Mouse (Mus musculus) layer of hippocampus, postnatal 10 days (tissue): Measurements from ENCODE around the gene Tmem56. TPM values are rescaled to one million over a fixed set of nuclear protein-coding genes. Genes with fewer than 3 reads are reported as not detected.
A peak's percentile ranks its signal among the peaks of the same experiment; 100 is the strongest.

Source experiments
- DNase-seq, 2 experiments: peaks; one replicate each; pipeline ENCODE4 v3.0.0; 2021; ENCODE audit warnings: low spot score in 2 of 2
- total RNA-seq, 2 experiments: library from RNA; stranded (reverse); gene quantifications; 2 replicates each; pipeline ENCODE4 v1.2.3; 2021

Gene Tmem56
- total RNA-seq, 2 experiments from 2014 or later: 23.5 to 24.7 TPM

DNA sequence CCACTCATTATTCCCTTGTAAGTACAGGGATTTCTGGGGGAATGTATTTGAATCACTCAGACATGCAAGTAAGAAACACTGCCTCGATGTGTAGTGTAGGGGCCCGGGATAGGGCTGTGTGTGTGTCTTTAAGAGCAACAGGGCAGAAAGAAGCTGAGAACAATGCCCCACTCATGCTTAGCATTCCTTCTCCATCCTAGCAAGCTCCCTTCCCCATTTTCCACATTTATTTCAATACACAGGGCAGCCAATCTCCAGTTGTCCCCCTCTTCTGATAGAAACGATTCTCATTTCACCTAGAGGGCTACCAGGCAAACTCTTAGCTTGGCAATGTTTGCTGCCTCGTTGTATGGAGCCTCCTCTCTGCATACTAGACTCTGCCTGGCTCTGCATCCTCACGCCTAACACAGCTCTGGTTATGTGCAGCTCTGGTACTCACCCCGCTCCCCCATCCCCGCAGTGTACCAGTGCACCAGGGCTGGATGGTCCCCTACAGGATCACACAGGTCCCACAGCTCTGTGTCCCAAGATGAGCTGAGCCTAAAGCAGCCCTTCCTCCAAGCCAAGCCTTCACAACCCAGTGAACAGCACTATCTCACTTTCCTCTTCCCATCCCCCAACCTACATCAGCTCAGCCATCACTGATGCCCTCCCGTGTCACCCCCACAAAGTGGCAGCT lies 42.4 kb downstream of the Tmem56 start:
- peak in 1 of 2 experiments; percentile 33 for DNase-seq

- no peak for DNase-seq
Observed at GRCm38 (mm10) chr3:121239096-121239495, 43.8 kb downstream of the Tmem56 start.

GRCm38 (mm10) chr3:121224763-121225162 lies 58.1 kb downstream of the Tmem56 start:
- DNase-seq: no peak

GRCm38 (mm10) chr3:121224185-121224584 lies 58.7 kb downstream of the Tmem56 start:
- DNase-seq: no peak

- DNase-seq: no peak
Observed at GRCm38 (mm10) chr3:121221987-121222386, 60.9 kb downstream of the Tmem56 start.

- DNase-seq: no peak
Observed at GRCm38 (mm10) chr3:121217011-121217410, 65.9 kb downstream of the Tmem56 start.

DNA sequence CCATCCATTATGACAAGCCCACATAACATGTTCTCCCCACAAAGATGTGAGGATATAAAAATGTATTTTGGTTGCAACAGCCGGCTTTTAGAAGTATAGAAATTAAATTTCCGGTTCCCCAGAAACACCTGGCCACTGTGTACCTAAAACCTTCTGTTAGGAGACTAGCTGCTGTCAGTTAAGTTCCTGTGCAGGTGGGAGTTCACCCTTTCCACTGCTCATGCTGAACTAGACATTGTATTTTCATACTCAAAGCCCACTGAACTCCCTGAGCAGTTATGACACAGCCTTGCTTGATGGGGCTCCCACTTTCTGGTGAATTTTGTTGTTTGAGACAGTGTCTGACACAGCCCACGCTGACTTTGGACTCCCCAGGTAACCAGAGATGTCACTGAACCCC lies 69.4 kb downstream of the Tmem56 start:
- no peak for DNase-seq

DNA sequence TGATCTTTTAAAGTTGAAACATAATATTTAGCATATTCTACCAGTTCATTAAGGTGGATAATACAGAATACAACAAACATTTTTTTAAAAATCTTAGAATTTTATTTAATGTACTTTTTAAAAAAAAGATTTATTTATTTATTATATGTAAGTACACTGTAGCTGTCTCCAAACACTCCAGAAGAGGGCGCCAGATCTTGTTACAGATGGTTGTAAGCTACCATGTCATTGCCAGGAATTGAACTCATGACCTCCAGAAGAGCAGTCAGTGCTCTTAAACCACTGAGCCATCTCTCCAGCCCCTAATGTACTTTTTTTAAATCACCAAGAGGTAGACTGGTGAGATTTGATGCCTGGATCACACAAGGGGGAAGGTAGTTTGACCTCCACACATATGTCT lies 70.7 kb downstream of the Tmem56 start:
- no peak for DNase-seq

GRCm38 (mm10) chr3:121208994-121209393 lies 73.9 kb downstream of the Tmem56 start:
- no peak for DNase-seq

DNA sequence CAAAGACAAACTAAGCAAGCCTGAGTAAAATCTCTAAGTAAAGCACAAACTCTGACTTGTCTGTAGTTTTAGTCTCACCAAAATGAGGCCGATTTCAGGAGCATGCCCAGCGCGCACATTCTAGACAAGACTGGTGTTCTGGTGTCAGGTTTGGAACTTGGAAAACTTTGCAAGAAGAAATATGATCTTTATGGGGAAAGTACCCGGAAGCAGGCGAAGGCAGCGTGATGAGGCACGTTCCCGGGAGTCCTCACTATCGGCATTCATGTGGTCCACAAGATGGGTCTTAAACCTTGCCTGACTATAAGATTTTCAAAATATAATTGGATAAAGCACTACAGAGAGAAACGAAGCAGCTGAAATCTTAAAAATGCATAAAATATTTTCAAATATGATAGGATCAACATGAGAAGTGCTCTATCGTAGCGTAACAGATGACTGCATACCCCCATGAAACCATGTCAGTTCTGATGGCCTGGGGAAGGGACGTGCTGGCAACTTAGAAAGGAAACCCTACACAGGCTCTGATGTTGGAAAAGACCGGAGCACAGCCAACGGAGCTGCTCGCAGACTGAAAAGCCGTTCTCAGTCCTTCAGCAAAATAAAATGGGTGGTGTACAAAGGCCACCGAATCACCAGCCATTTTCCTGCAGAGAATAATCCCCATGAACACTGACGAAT lies 76.6 kb downstream of the Tmem56 start:
- DNase-seq: no peak

DNA sequence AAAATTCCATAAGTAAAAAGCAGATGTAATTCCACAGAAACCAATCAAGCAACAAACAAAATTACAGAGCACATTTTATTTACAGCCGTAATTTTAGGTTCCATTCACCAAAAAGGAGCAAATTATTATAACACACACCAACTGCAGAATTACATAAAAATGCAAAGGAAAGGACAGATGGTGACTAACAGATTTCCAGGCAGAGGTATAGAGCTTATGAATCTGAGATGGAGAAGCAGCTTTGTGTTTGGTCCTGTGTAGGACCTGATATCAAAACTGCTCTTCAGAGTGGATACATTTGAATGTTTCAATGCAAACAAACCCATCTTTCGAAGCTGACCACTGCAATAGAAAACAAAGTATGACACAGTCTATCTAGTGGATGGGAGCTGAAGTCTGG lies 80.3 kb downstream of the Tmem56 start:
- DNase-seq: no peak

GRCm38 (mm10) chr3:121201012-121201747 lies 81.7 kb downstream of the Tmem56 start:
- DNase-seq: no peak

- no peak for DNase-seq
Observed at GRCm38 (mm10) chr3:121189199-121189598, 93.7 kb downstream of the Tmem56 start.

DNA sequence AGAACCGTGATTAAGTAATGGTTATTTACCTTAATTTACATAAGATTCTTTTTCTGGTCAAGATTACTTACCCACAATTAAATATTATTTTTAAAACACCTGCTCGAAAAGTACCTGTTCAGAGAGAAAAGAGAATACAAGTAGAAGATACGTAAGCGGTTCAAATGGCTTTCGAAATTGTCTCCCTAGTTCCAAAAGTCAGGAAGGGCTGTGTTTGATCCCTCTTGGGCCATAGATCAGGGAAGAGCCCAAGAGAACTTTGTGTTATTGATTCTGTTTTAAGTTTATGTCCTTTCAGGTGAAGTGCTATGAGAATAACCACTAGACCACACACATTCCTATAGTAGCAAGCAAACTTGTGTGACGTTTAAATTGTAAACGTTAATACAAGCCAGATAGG lies 95.4 kb downstream of the Tmem56 start:
- no peak for DNase-seq

DNA sequence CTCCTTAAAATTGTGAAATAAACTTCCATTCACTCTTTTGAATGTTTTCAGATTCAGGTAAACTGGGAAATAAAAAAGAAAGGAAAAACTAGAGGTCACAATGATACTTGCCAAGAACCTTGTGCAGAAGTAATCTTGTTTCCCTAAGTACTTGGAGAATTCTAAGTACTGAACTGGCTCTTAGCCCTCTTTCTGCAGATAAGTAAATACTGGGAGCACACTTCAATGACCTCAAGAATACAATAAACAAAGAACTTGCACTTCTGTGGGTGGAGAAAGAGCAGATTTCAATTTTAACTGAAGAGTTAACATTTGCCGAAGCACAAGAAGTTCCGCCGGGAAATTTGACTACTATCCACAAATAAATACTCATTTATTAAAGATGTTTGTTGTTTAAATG lies 96.0 kb downstream of the Tmem56 start:
- no peak for DNase-seq

- DNase-seq: no peak
Observed at GRCm38 (mm10) chr3:121185197-121185596, 97.7 kb downstream of the Tmem56 start.

DNA sequence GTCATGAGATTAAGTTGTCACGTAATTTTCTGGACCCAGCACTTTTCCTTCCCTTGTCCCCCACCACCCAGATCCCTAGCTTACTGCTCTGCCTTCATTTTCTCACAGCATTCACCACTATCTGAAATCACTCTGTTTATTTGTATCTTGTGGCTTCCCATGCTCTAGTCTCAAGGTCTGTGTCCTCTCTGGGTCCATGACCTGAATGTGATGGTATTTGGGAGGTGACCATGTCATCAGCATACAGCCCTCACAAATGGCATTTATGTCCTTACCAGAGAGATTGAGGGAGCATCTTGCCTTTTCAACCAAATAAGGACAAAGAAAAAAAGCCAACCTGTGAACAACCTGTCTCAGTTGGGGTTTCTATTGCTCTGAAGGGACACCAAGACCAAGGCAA lies 106.9 kb downstream of the Tmem56 start:
- DNase-seq: no peak

GRCm38 (mm10) chr3:121174248-121174945 lies 108.5 kb downstream of the Tmem56 start:
- no peak for DNase-seq

DNA sequence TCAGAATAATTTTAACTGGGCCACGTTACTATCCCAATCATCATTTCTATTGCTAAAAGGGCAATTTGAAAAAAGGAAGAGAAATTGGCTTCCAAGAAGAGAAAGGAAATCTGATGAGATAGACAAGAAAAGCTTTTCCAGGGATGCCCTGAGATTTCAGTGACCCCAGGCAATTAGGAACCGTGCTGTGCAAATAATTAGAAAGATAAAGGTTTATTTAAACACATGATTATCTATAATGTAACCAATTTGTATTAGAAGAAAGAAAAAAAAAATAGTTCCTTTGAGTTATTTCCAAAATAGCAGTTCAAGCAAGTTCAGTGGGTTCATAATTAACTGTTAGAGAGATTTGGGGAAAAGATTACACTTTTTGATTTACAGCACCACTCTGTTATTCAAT lies 110.2 kb downstream of the Tmem56 start:
- no peak for DNase-seq

GRCm38 (mm10) chr3:121171872-121172265 lies 111.0 kb downstream of the Tmem56 start:
- DNase-seq: no peak

- peak; percentile 92 to 94 for DNase-seq
Observed at GRCm38 (mm10) chr3:121171243-121171871, 111.5 kb downstream of the Tmem56 start, which contains the start of gene Rwdd3. Gene Rwdd3, minus strand, starts transcription at chr3:121171695.
